Mouse (Mus musculus): ENCODE measurements around the gene Ide. TPM values are rescaled to one million over a fixed set of nuclear protein-coding genes. Genes with fewer than 3 reads are reported as not detected.

The Ide gene
- polyA plus RNA-seq, 1 experiment from 2014 or later, result 49.0 TPM

- WGBS, result 92% methylated on average over 9 of the region's 9 CpGs
- Histone ChIP-seq H3K4me2 (replicated peaks; ENCODE audit: low read depth, low read length) (no peak overlapping the region), H3K9ac (ENCODE audit: low read depth, low read length) (no peak overlapping the region), H3K27me3 (ENCODE audit: control insufficient read depth, insufficient read depth, low read length) (no peaks in the 10 kb centered on the region), H3K36me3 (ENCODE audit: control insufficient read depth, insufficient read depth, low read length) (0 out of 2 replicates have a peak, but pooled peaks cover 2% of the 10 kb centered on the region), H3K4me1 (replicated peaks; ENCODE audit: control insufficient read depth, insufficient read depth, low read length) (no peaks in the 10 kb centered on the region; the same call in 1 of the 2 replicates), H3K4me3 (ENCODE audit: low read depth, low read length) (no peak overlapping the region), H3K9me3 (ENCODE audit: control insufficient read depth, low read length) (no peaks in the 10 kb centered on the region), H3K27ac (ENCODE audit: low read depth, low read length) (no peak overlapping the region)
- DNase-seq (ENCODE audit: low spot score) (no peak), ATAC-seq (ENCODE audit: low FRiP score) (no peak)
Observed at GRCm38 (mm10) chr19:37275555-37275954, 62.1 kb downstream of the Ide start.

GRCm38 (mm10) chr19:37269106-37269505 lies 68.5 kb downstream of the Ide start:
- H3K9me3 ChIP-seq (ENCODE audit: control insufficient read depth, low read length), result no peaks in the 10 kb centered on the region
- WGBS, result 88% methylated on average over 16 of the region's 16 CpGs
- ATAC-seq (ENCODE audit: low FRiP score), result no peak

GRCm38 (mm10) chr19:37265333-37266103 lies 72.1 kb downstream of the Ide start:
- H3K4me1 ChIP-seq (replicated peaks; ENCODE audit: control insufficient read depth, insufficient read depth, low read length), result no peaks in the 10 kb centered on the region
- WGBS, result 36% methylated on average over 10 of the region's 10 CpGs
- no peaks in the 10 kb centered on the region for H3K9me3 ChIP-seq (ENCODE audit: control insufficient read depth, low read length)
- H3K9ac ChIP-seq (ENCODE audit: low read depth, low read length), result no peak overlapping the region
- no peak overlapping the region for H3K27ac ChIP-seq (ENCODE audit: low read depth, low read length)
- ATAC-seq (ENCODE audit: low FRiP score), result peak; percentile 56; the same call in 1 of the 2 replicates
- no peak overlapping the region for H3K4me3 ChIP-seq (ENCODE audit: low read depth, low read length)
- no peak overlapping the region for H3K4me2 ChIP-seq (replicated peaks; ENCODE audit: low read depth, low read length)
- peak; percentile 85 for DNase-seq (ENCODE audit: low spot score)
- no peaks in the 10 kb centered on the region for H3K27me3 ChIP-seq (ENCODE audit: control insufficient read depth, insufficient read depth, low read length)
- no peaks in the 10 kb centered on the region for H3K36me3 ChIP-seq (ENCODE audit: control insufficient read depth, insufficient read depth, low read length)

More at GRCm38 (mm10) chr19:37269106-37269505, 68.5 kb downstream of the Ide start:
- no peak overlapping the region for H3K4me2 ChIP-seq (replicated peaks; ENCODE audit: low read depth, low read length)
- H3K36me3 ChIP-seq (ENCODE audit: control insufficient read depth, insufficient read depth, low read length), result no peaks in the 10 kb centered on the region
- H3K4me3 ChIP-seq (ENCODE audit: low read depth, low read length), result no peak overlapping the region
- DNase-seq (ENCODE audit: low spot score), result no peak
- H3K27me3 ChIP-seq (ENCODE audit: control insufficient read depth, insufficient read depth, low read length), result no peaks in the 10 kb centered on the region
- no peak overlapping the region for H3K27ac ChIP-seq (ENCODE audit: low read depth, low read length)
- no peak overlapping the region for H3K9ac ChIP-seq (ENCODE audit: low read depth, low read length)
- no peaks in the 10 kb centered on the region for H3K4me1 ChIP-seq (replicated peaks; ENCODE audit: control insufficient read depth, insufficient read depth, low read length)

GRCm38 (mm10) chr19:37263943-37264897 lies 73.4 kb downstream of the Ide start:
- no peak overlapping the region for H3K4me2 ChIP-seq (replicated peaks; ENCODE audit: low read depth, low read length)
- WGBS, result 63% methylated on average over 23 of the region's 23 CpGs
- H3K4me3 ChIP-seq (ENCODE audit: low read depth, low read length), result no peak overlapping the region
- no peaks in the 10 kb centered on the region for H3K4me1 ChIP-seq (replicated peaks; ENCODE audit: control insufficient read depth, insufficient read depth, low read length)
- H3K27ac ChIP-seq (ENCODE audit: low read depth, low read length), result no peak overlapping the region
- H3K27me3 ChIP-seq (ENCODE audit: control insufficient read depth, insufficient read depth, low read length), result no peaks in the 10 kb centered on the region
- ATAC-seq (ENCODE audit: low FRiP score) (peak; percentile 73), DNase-seq (ENCODE audit: low spot score) (peak; percentile 28)
- no peaks in the 10 kb centered on the region for H3K36me3 ChIP-seq (ENCODE audit: control insufficient read depth, insufficient read depth, low read length)
- H3K9me3 ChIP-seq (ENCODE audit: control insufficient read depth, low read length), result no peaks in the 10 kb centered on the region
- H3K9ac ChIP-seq (ENCODE audit: low read depth, low read length), result no peak overlapping the region

GRCm38 (mm10) chr19:37263566-37263942 lies 74.1 kb downstream of the Ide start:
- ATAC-seq (ENCODE audit: low FRiP score) (no peak), DNase-seq (ENCODE audit: low spot score) (no peak)
- H3K4me1 ChIP-seq (replicated peaks; ENCODE audit: control insufficient read depth, insufficient read depth, low read length), result no peaks in the 10 kb centered on the region
- H3K27ac ChIP-seq (ENCODE audit: low read depth, low read length), result no peak overlapping the region
- WGBS, result 70% methylated on average over 8 of the region's 8 CpGs
- no peak overlapping the region for H3K9ac ChIP-seq (ENCODE audit: low read depth, low read length)
- H3K36me3 ChIP-seq (ENCODE audit: control insufficient read depth, insufficient read depth, low read length), result no peaks in the 10 kb centered on the region
- no peak overlapping the region for H3K4me3 ChIP-seq (ENCODE audit: low read depth, low read length)
- no peaks in the 10 kb centered on the region for H3K27me3 ChIP-seq (ENCODE audit: control insufficient read depth, insufficient read depth, low read length)
- H3K4me2 ChIP-seq (replicated peaks; ENCODE audit: low read depth, low read length), result no peak overlapping the region
- H3K9me3 ChIP-seq (ENCODE audit: control insufficient read depth, low read length), result no peaks in the 10 kb centered on the region

- H3K4me3 ChIP-seq (ENCODE audit: low read depth, low read length), result no peak overlapping the region
- no peak overlapping the region for H3K9ac ChIP-seq (ENCODE audit: low read depth, low read length)
- 66% methylated on average over 4 of the region's 4 CpGs for WGBS
- H3K27me3 ChIP-seq (ENCODE audit: control insufficient read depth, insufficient read depth, low read length), result no peaks in the 10 kb centered on the region
- no peak for DNase-seq (ENCODE audit: low spot score)
- H3K9me3 ChIP-seq (ENCODE audit: control insufficient read depth, low read length), result no peaks in the 10 kb centered on the region
- no peak overlapping the region for H3K27ac ChIP-seq (ENCODE audit: low read depth, low read length)
- no peaks in the 10 kb centered on the region for H3K4me1 ChIP-seq (replicated peaks; ENCODE audit: control insufficient read depth, insufficient read depth, low read length)
- H3K4me2 ChIP-seq (replicated peaks; ENCODE audit: low read depth, low read length), result no peak overlapping the region
- no peaks in the 10 kb centered on the region for H3K36me3 ChIP-seq (ENCODE audit: control insufficient read depth, insufficient read depth, low read length)
- no peak for ATAC-seq (ENCODE audit: low FRiP score)
Observed at GRCm38 (mm10) chr19:37262389-37262788, 75.3 kb downstream of the Ide start.

GRCm38 (mm10) chr19:37255321-37255720 lies 82.3 kb downstream of the Ide start:
- WGBS, result 91% methylated on average over 9 of the region's 9 CpGs
- no peak for ATAC-seq (ENCODE audit: low FRiP score)

GRCm38 (mm10) chr19:37252104-37252503 lies 85.5 kb downstream of the Ide start:
- ATAC-seq (ENCODE audit: low FRiP score), result no peak
- Histone ChIP-seq H3K9me3 (ENCODE audit: control insufficient read depth, low read length) (no peaks in the 10 kb centered on the region), H3K4me2 (replicated peaks; ENCODE audit: low read depth, low read length) (no peak overlapping the region), H3K27ac (ENCODE audit: low read depth, low read length) (no peak overlapping the region), H3K4me1 (replicated peaks; ENCODE audit: control insufficient read depth, insufficient read depth, low read length) (no peaks in the 10 kb centered on the region), H3K27me3 (ENCODE audit: control insufficient read depth, insufficient read depth, low read length) (no peaks in the 10 kb centered on the region), H3K9ac (ENCODE audit: low read depth, low read length) (no peak overlapping the region), H3K36me3 (ENCODE audit: control insufficient read depth, insufficient read depth, low read length) (no peaks in the 10 kb centered on the region), H3K4me3 (ENCODE audit: low read depth, low read length) (no peak overlapping the region)
- 67% methylated on average over 6 of the region's 6 CpGs for WGBS
- DNase-seq (ENCODE audit: low spot score), result no peak

More at GRCm38 (mm10) chr19:37255321-37255720, 82.3 kb downstream of the Ide start:
- no peaks in the 10 kb centered on the region for H3K36me3 ChIP-seq (ENCODE audit: control insufficient read depth, insufficient read depth, low read length)
- no peak for DNase-seq (ENCODE audit: low spot score)
- no peaks in the 10 kb centered on the region for H3K27me3 ChIP-seq (ENCODE audit: control insufficient read depth, insufficient read depth, low read length)
- no peak overlapping the region for H3K4me2 ChIP-seq (replicated peaks; ENCODE audit: low read depth, low read length)
- no peak overlapping the region for H3K4me3 ChIP-seq (ENCODE audit: low read depth, low read length)
- H3K4me1 ChIP-seq (replicated peaks; ENCODE audit: control insufficient read depth, insufficient read depth, low read length), result no peaks in the 10 kb centered on the region
- no peak overlapping the region for H3K27ac ChIP-seq (ENCODE audit: low read depth, low read length)
- H3K9me3 ChIP-seq (ENCODE audit: control insufficient read depth, low read length), result no peaks in the 10 kb centered on the region
- H3K9ac ChIP-seq (ENCODE audit: low read depth, low read length), result no peak overlapping the region
